Mouse (Mus musculus) small intestine, adult 2 months (tissue): ENCODE results near the gene Gm8246. TPM values are rescaled to one million over a fixed set of nuclear protein-coding genes. Genes with fewer than 3 reads are reported as not detected.
"Not testable (repeated sequence)": the region's sequence is repeated elsewhere in the genome, so short reads cannot be mapped to it uniquely, and the experiment has no call there.

ENCODE experiments used
- H3K27ac ChIP-seq: fragments of 200-500 bp; 2 replicates; pipeline ENCODE4 v1.5.1; 2012; ENCODE audit warnings: low read depth, low read length, control low read depth, inconsistent platforms; ENCODE audit not compliant: insufficient read depth
- H3K27me3 ChIP-seq: fragments of 200-500 bp; 2 replicates; pipeline ENCODE4 v1.6.1; 2012; ENCODE audit warnings: mild to moderate bottlenecking, moderate library complexity, low read length, inconsistent platforms; ENCODE audit not compliant: control insufficient read depth, insufficient read depth
- H3K36me3 ChIP-seq: fragments of 200-500 bp; 2 replicates; pipeline ENCODE4 v1.6.1; 2012; ENCODE audit warnings: mild to moderate bottlenecking, low read length, control low read depth, inconsistent platforms; ENCODE audit not compliant: control insufficient read depth, insufficient read depth
- H3K4me1 ChIP-seq: fragments of 200-500 bp; 2 replicates; pipeline ENCODE4 v1.6.1; 2012; ENCODE audit warnings: low read length, inconsistent platforms, mixed read lengths; ENCODE audit not compliant: control insufficient read depth, insufficient read depth, insufficient read length
- H3K4me3 ChIP-seq: fragments of 200-500 bp; 2 replicates; pipeline ENCODE4 v1.5.1; 2012; ENCODE audit warnings: low read depth, mild to moderate bottlenecking, control low read depth, inconsistent platforms, low read length, moderate library complexity
- WGBS: fragments of 180-500 bp; shearing (Covaris S2); methylation state at CpG from one replicate; pipeline ENCODE4 v1.1.7; 2018; 5-methylcytosine and 5-hydroxymethylcytosine counted together
- polyA plus RNA-seq: library from polyadenylated mRNA; depleted of rRNA; stranded (reverse); fragments of >200 nt; gene quantifications from 2 replicates; pipeline ENCODE4 v1.2.3, GENCODE M21; 2012; rRNA removed

Gene Gm8246
- not detected in 2 replicates for polyA plus RNA-seq

DNA sequence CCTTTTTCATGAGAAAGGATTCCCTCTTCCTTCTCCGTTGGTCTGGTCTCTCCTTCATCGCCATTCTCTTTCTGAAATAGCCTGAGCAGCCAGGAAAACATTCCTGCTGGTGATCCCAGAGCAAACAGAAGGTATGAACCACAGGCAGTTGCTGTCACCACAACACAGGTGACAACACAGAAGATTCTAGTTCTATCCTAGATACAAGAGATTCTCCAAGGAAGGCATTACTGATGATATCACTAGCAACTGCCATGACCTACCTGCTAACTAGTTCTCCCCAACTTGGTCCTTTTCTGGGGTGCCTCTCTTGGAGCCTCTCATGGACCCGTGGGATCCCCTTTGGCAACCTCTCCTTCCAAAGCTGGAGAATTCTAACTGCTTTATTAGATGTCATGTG, at the start of gene Gm8246:
Gm8246 (minus strand) TSS at position 101 of the 400 bp plus-strand sequence.
- H3K4me3 ChIP-seq, H3K36me3 ChIP-seq, H3K27me3 ChIP-seq, H3K27ac ChIP-seq, H3K4me1 ChIP-seq: not testable (repeated sequence)
- WGBS = no CpG with 5 or more reads among the region's 3 CpGs

DNA sequence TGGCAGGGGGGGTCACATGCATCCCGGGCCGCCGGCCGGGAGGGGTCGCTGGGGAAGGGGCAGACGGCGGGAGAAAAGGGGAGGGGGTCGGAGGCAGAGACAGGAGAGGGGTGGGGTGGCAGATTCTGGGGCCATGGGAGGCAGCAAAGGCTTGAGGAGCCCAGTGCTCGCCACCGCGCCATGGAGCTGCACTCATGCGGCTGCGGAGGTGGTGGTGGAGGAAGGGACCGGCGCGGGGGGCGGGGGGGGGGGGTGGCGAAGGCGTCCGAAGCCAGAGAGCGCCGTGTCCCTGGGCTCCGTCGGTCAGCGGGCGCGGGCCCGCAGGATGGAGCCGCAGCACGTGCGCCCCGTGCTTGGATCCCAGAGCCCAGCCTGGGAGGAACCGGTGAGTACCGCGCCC, 23.7 kb upstream of the Gm8246 start, which contains the start of gene Gm3488:
Gm3488 (plus strand) TSS at position 301 of the 400 bp plus-strand sequence.
- WGBS = no CpG with 5 or more reads among the region's 35 CpGs
- H3K27ac ChIP-seq, H3K4me1 ChIP-seq, H3K4me3 ChIP-seq, H3K36me3 ChIP-seq, H3K27me3 ChIP-seq: not testable (repeated sequence)

- H3K27ac ChIP-seq, H3K36me3 ChIP-seq, H3K4me1 ChIP-seq, H3K4me3 ChIP-seq, H3K27me3 ChIP-seq: not testable (repeated sequence)
- 77% methylated on average over 5 of the region's 5 CpGs for WGBS
Measured at GRCm38 (mm10) chr14:5483907-5484306, 6.3 kb upstream of the Gm8246 start, which contains the start of gene Gm3187. Gm3187 (plus strand) TSS chr14:5484207.

DNA sequence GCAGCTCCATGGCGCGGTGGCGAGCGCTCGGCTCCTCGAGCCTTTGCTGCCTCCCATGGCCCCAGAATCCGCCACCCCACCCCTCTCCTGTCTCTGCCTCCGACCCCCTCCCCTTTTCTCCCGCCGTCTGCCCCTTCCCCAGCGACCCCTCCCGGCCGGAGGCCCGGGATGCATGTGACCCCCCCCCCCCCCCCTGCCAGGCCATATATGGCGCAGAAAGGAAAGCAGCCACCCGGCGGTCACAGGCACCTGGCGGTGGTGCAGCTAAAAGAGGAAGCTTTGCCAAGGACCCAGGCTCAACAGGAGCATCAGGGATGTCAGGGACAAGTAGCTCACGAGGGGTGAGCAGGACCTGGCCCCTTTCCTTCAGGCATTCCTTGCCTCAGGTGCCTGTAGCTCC, 17.2 kb downstream of the Gm8246 start:
- H3K36me3 ChIP-seq, H3K27me3 ChIP-seq, H3K4me3 ChIP-seq, H3K4me1 ChIP-seq, H3K27ac ChIP-seq: not testable (repeated sequence)
- WGBS = no CpG with 5 or more reads among the region's 19 CpGs

DNA sequence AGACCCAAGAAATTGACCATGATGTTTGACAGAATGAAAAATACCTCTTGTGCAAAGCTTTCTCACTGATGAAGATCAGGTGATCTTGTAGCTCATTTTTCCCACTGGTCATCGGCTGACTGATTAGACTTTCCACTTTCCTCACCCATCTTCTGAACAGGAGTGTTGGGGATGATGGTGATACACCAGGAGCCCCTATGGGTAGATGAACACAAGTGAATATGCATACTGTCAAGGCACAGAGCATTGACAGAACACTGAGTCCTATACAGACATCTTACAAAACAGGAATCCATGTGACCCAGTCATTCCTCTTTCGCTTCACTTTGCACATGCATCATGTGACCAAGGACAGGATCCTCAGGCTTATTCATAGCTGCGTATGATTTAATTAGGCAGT, 22.3 kb downstream of the Gm8246 start, which contains the start of gene Gm3194:
Gm3194 (minus strand) TSS at position 101 of the 400 bp plus-strand sequence.
- not testable (repeated sequence) for H3K4me3 ChIP-seq, H3K4me1 ChIP-seq, H3K36me3 ChIP-seq, H3K27ac ChIP-seq, H3K27me3 ChIP-seq
- WGBS = no CpG with 5 or more reads among the region's 3 CpGs

Other genes with a start within 250 kb of the Gm8246 start
- not detected in 2 replicates for gene Gm3526, start 217.2 kb downstream of the Gm8246 start, polyA plus RNA-seq
- not detected in 2 replicates for gene Gm3542, start 142.9 kb downstream of the Gm8246 start, polyA plus RNA-seq
- not detected in 2 replicates for gene Gm3500, start 88.8 kb downstream of the Gm8246 start, polyA plus RNA-seq
- not detected in 2 replicates for gene Gm3194, start 22.4 kb downstream of the Gm8246 start, polyA plus RNA-seq
- not detected in 2 replicates for gene Gm3187, start 6.4 kb upstream of the Gm8246 start, polyA plus RNA-seq
- gene Gm3488, start 23.8 kb upstream of the Gm8246 start, polyA plus RNA-seq = not detected in 2 replicates
- not detected in 2 replicates for gene Gm3532, start 60.7 kb upstream of the Gm8246 start, polyA plus RNA-seq
- gene Gm8265, start 155.2 kb upstream of the Gm8246 start, polyA plus RNA-seq = not detected in 2 replicates
- gene Gm9603, start 209.6 kb upstream of the Gm8246 start, polyA plus RNA-seq = not detected in 2 replicates